Mouse (Mus musculus) ES-E14 (cell line): ENCODE measurements at regions not wholly inside any gene's neighbourhood (a gene's known extent, or its start where the extent isn't known, plus 50 kb on each side); places are given as distances from the start of the nearest gene placed in this dataset.

Experiments
- DNase-seq: peaks from one replicate; pipeline ENCODE4 v3.0.0-alpha.2; 2013; ENCODE audit warnings: low read depth, low spot score
- H3K27ac ChIP-seq: 2 replicates; pipeline ENCODE4 v1.5.1; 2012; ENCODE audit warnings: low read depth, mild to moderate bottlenecking, low read length, moderate library complexity, mixed read lengths; ENCODE audit not compliant: poor library complexity, insufficient read depth, severe bottlenecking
- H3K36me3 ChIP-seq: 2 replicates; pipeline ENCODE4 v1.6.1; 2012; ENCODE audit warnings: mild to moderate bottlenecking, low read length, moderate library complexity, mixed read lengths; ENCODE audit not compliant: control insufficient read depth, poor library complexity, insufficient read depth, severe bottlenecking
- H3K4me1 ChIP-seq, 2 experiments: fragments of 150-350 bp in 1 of 2; sonication (generic) in 1 of 2; 2 replicates each; pipeline ENCODE4 v1.6.1; 2012; ENCODE audit warnings: low read length in 2 of 2, mild to moderate bottlenecking in 1 of 2, mixed read lengths in 1 of 2; ENCODE audit not compliant: control insufficient read depth in 2 of 2, insufficient read depth in 2 of 2, poor library complexity in 1 of 2
- H3K4me3 ChIP-seq, 2 experiments: fragments of 150-350 bp in 1 of 2; sonication (generic) in 1 of 2; 2 replicates each; pipeline ENCODE4 v1.5.1; 2012; ENCODE audit warnings: low read length in 2 of 2, low read depth in 1 of 2, mild to moderate bottlenecking in 1 of 2, mixed read lengths in 1 of 2; ENCODE audit not compliant: insufficient read depth in 1 of 2, poor library complexity in 1 of 2, severe bottlenecking in 1 of 2
- H3K9ac ChIP-seq: 2 replicates; pipeline ENCODE4 v1.6.1; 2012; ENCODE audit warnings: low read depth, mild to moderate bottlenecking, low read length, mixed read lengths; ENCODE audit not compliant: poor library complexity, insufficient read depth, severe bottlenecking
- H3K9me3 ChIP-seq: fragments of 150-350 bp; sonication (generic); 2 replicates; pipeline ENCODE4 v1.6.1; 2012; ENCODE audit warnings: low read depth, mild to moderate bottlenecking, low read length; ENCODE audit not compliant: control insufficient read depth, insufficient read depth
- CHD2 ChIP-seq: IDR thresholded peaks from 2 replicates; pipeline ENCODE4 v1.6.1; 2014; ENCODE audit warnings: mild to moderate bottlenecking, low read depth, low read length, inconsistent platforms
- HCFC1 ChIP-seq: IDR thresholded peaks from 2 replicates; pipeline ENCODE4 v1.6.1; 2012; ENCODE audit warnings: low read length, inconsistent platforms, borderline replicate concordance; ENCODE audit not compliant: insufficient read depth
- MAFK ChIP-seq: IDR thresholded peaks from 2 replicates; pipeline ENCODE4 v1.6.1; 2014; ENCODE audit warnings: mild to moderate bottlenecking, low read depth, low read length, inconsistent platforms; ENCODE audit not compliant: insufficient read depth
- ZC3H11A ChIP-seq: IDR thresholded peaks from 2 replicates; pipeline ENCODE4 v1.6.1; 2012; ENCODE audit warnings: low read depth, mild to moderate bottlenecking, inconsistent platforms, low read length, borderline replicate concordance
- ZNF384 ChIP-seq: IDR thresholded peaks from 2 replicates; pipeline ENCODE4 v1.6.1; 2012; ENCODE audit warnings: low read depth, low read length, inconsistent platforms
- in situ Hi-C, 2 experiments: fragments of 600-800 bp; cut with MboI; formaldehyde crosslinking; loops; one replicate each; pipeline ENCODE4 v1.15.1; 2025; ENCODE audit warnings: low sequenced_read_pairs in 2 of 2, inconsistent platforms in 1 of 2; ENCODE audit not compliant: unreplicated experiment in 2 of 2

GRCm38 (mm10) chr5:50570701-50571100, 511.9 kb upstream of the Adgra3 start:
- H3K4me1 ChIP-seq = no peaks in the 10 kb centered on the region

GRCm38 (mm10) chr5:50551125-50551524, 492.3 kb upstream of the Adgra3 start:
- Histone ChIP-seq H3K9ac (no peak overlapping the region), H3K27ac (no peak overlapping the region), H3K4me3 (no peak overlapping the region), H3K9me3 (no peaks in the 10 kb centered on the region), H3K4me1 (no peaks in the 10 kb centered on the region), H3K36me3 (no peaks in the 10 kb centered on the region)
- in situ Hi-C loops = no loop called here
- TF ChIP-seq HCFC1 (no peak), ZNF384 (no peak), CHD2 (no peak), MAFK (no peak), ZC3H11A (no peak)
- DNase-seq = no peak

More at GRCm38 (mm10) chr5:50570701-50571100, 511.9 kb upstream of the Adgra3 start:
- DNase-seq = no peak
- TF ChIP-seq CHD2 = no peak
- TF ChIP-seq HCFC1 = no peak
- TF ChIP-seq MAFK = no peak
- no peak for TF ChIP-seq ZNF384
- TF ChIP-seq ZC3H11A = no peak
- no peaks in the 10 kb centered on the region for H3K36me3 ChIP-seq
- H3K9me3 ChIP-seq = no peaks in the 10 kb centered on the region
- H3K4me3 ChIP-seq = no peak overlapping the region
- in situ Hi-C loops = no loop called here
- H3K27ac ChIP-seq = no peak overlapping the region
- no peak overlapping the region for H3K9ac ChIP-seq

- no peaks in the 10 kb centered on the region for H3K4me1 ChIP-seq
- DNase-seq = no peak
- H3K36me3 ChIP-seq = no peaks in the 10 kb centered on the region
- no peak overlapping the region for H3K27ac ChIP-seq
- H3K4me3 ChIP-seq = no peak overlapping the region
- no peaks in the 10 kb centered on the region for H3K9me3 ChIP-seq
- in situ Hi-C loops = no loop called here
- H3K9ac ChIP-seq = no peak overlapping the region
- TF ChIP-seq ZNF384 (no peak), MAFK (no peak)
Observed at GRCm38 (mm10) chr5:50512539-50512938, 453.7 kb upstream of the Adgra3 start.

- no peaks in the 10 kb centered on the region for H3K9me3 ChIP-seq
- in situ Hi-C loops = no loop called here
- no peak overlapping the region for H3K4me3 ChIP-seq
- no peak for DNase-seq
- no peak overlapping the region for H3K27ac ChIP-seq
- TF ChIP-seq HCFC1 (no peak), CHD2 (no peak), ZC3H11A (no peak), MAFK (no peak), ZNF384 (no peak)
- no peaks in the 10 kb centered on the region for H3K36me3 ChIP-seq
- no peaks in the 10 kb centered on the region for H3K4me1 ChIP-seq
- no peak overlapping the region for H3K9ac ChIP-seq
Observed at GRCm38 (mm10) chr5:50509696-50510421, 451.1 kb upstream of the Adgra3 start.

- H3K4me1 ChIP-seq = no peaks in the 10 kb centered on the region
- no peak for DNase-seq
- no peak overlapping the region for H3K9ac ChIP-seq
- H3K27ac ChIP-seq = no peak overlapping the region
- in situ Hi-C loops = no loop called here
- no peaks in the 10 kb centered on the region for H3K9me3 ChIP-seq
- H3K36me3 ChIP-seq = no peaks in the 10 kb centered on the region
- TF ChIP-seq ZNF384 (no peak), CHD2 (no peak), HCFC1 (no peak)
- no peak overlapping the region for H3K4me3 ChIP-seq
Observed at GRCm38 (mm10) chr5:50490223-50490622, 431.4 kb upstream of the Adgra3 start.
